Mouse (Mus musculus): ENCODE measurements around the gene Prlh.

Gene Prlh

GRCm38 (mm10) chr1:90999911-91000601 is 47.1 kb downstream of the Prlh start:
- no peak for DNase-seq (ENCODE audit: low read depth, low spot score)

- no peak for DNase-seq (ENCODE audit: low read depth, low spot score)
Observed at GRCm38 (mm10) chr1:91001101-91001500, 48.2 kb downstream of the Prlh start.

- no peak for DNase-seq (ENCODE audit: low read depth, low spot score)
Observed at GRCm38 (mm10) chr1:91001871-91002539, 49.1 kb downstream of the Prlh start.

- DNase-seq (ENCODE audit: low read depth, low spot score): no peak
Observed at GRCm38 (mm10) chr1:91002641-91003040, 49.7 kb downstream of the Prlh start.
